Mouse (Mus musculus) midbrain, embryonic 15.5 days (tissue): ENCODE measurements at regions not wholly inside any gene's neighbourhood (a gene's known extent, or its start where the extent isn't known, plus 50 kb on each side); places are given as distances from the start of the nearest gene placed in this dataset.

Experiments used
- ATAC-seq: fragments of 200-750 bp; cut with Nextera tagmentation; replicated peaks from 2 replicates; pipeline ENCODE4 v1.8.0; 2017; ENCODE audit warnings: moderate TSS enrichment
- H3K27ac ChIP-seq: fragments of 300-500 bp; sonication (generic); 2 replicates; pipeline ENCODE4 v1.5.1; 2015; ENCODE audit warnings: mild to moderate bottlenecking, inconsistent platforms
- H3K27me3 ChIP-seq: fragments of 300-500 bp; sonication (generic); replicated peaks from 2 replicates; pipeline ENCODE4 v1.6.1; 2015; ENCODE audit warnings: inconsistent platforms
- H3K36me3 ChIP-seq: fragments of 300-500 bp; sonication (generic); replicated peaks from 2 replicates; pipeline ENCODE4 v1.6.1; 2015; ENCODE audit warnings: inconsistent platforms
- H3K4me1 ChIP-seq: fragments of 300-500 bp; sonication (generic); 2 replicates; pipeline ENCODE4 v1.6.1; 2015; ENCODE audit warnings: inconsistent platforms
- H3K4me2 ChIP-seq: fragments of 300-500 bp; sonication (generic); 2 replicates; pipeline ENCODE4 v1.6.1; 2015; ENCODE audit warnings: inconsistent platforms, mild to moderate bottlenecking, moderate library complexity
- H3K4me3 ChIP-seq: fragments of 300-500 bp; sonication (generic); 2 replicates; pipeline ENCODE4 v1.5.1; 2015; ENCODE audit warnings: mild to moderate bottlenecking, inconsistent platforms
- H3K9ac ChIP-seq: fragments of 300-500 bp; sonication (generic); 2 replicates; pipeline ENCODE4 v1.6.1; 2015; ENCODE audit warnings: mild to moderate bottlenecking, inconsistent platforms
- H3K9me3 ChIP-seq: fragments of 300-500 bp; sonication (generic); 2 replicates; pipeline ENCODE4 v1.6.1; 2016; ENCODE audit warnings: inconsistent platforms
- WGBS: fragments of 180-500 bp; shearing (Covaris S2); methylation state at CpG from one replicate; pipeline ENCODE4 v1.1.7; 2015; ENCODE audit warnings: mixed read lengths; 5-methylcytosine and 5-hydroxymethylcytosine counted together

- WGBS, result 51% methylated on average over 8 of the region's 8 CpGs
- Histone ChIP-seq H3K27ac (no peak overlapping the region), H3K27me3 (no peaks in the 10 kb centered on the region), H3K36me3 (no peaks in the 10 kb centered on the region), H3K4me3 (no peak overlapping the region), H3K9ac (no peak overlapping the region), H3K4me1 (no peaks in the 10 kb centered on the region), H3K4me2 (no peak overlapping the region), H3K9me3 (no peaks in the 10 kb centered on the region)
- ATAC-seq, result no peak
These were observed 816.0 kb downstream of the Slc4a3 start for GRCm38 (mm10) chr1:76362106-76362505.

- Histone ChIP-seq H3K9me3 (no peaks in the 10 kb centered on the region), H3K27ac (no peak overlapping the region), H3K27me3 (no peaks in the 10 kb centered on the region), H3K4me3 (no peak overlapping the region), H3K36me3 (no peaks in the 10 kb centered on the region), H3K9ac (no peak overlapping the region), H3K4me2 (no peak overlapping the region), H3K4me1 (no peaks in the 10 kb centered on the region)
- ATAC-seq, result no peak
- WGBS, result 65% methylated on average over 2 of the region's 2 CpGs
These were observed 827.9 kb downstream of the Slc4a3 start for GRCm38 (mm10) chr1:76373931-76374330.

GRCm38 (mm10) chr1:76378154-76378553 is 832.1 kb downstream of the Slc4a3 start:
- no peak overlapping the region for H3K4me3 ChIP-seq
- H3K9ac ChIP-seq, result no peak overlapping the region
- H3K4me1 ChIP-seq, result no peaks in the 10 kb centered on the region
- no peaks in the 10 kb centered on the region for H3K9me3 ChIP-seq
- H3K4me2 ChIP-seq, result no peak overlapping the region
- 89% methylated on average over 3 of the region's 3 CpGs for WGBS
- H3K27me3 ChIP-seq, result no peaks in the 10 kb centered on the region
- no peak overlapping the region for H3K27ac ChIP-seq
- no peak for ATAC-seq
- H3K36me3 ChIP-seq, result no peaks in the 10 kb centered on the region

- ATAC-seq, result no peak
- H3K4me2 ChIP-seq, result no peak overlapping the region
These were observed 846.5 kb downstream of the Slc4a3 start for GRCm38 (mm10) chr1:76392536-76392935.

GRCm38 (mm10) chr1:76394038-76394437 is 848.0 kb downstream of the Slc4a3 start:
- no peaks in the 10 kb centered on the region for H3K36me3 ChIP-seq
- H3K4me3 ChIP-seq, result no peak overlapping the region
- no peak overlapping the region for H3K4me2 ChIP-seq
- no peak overlapping the region for H3K9ac ChIP-seq
- 80% methylated on average over 8 of the region's 8 CpGs for WGBS
- no peak for ATAC-seq
- no peaks in the 10 kb centered on the region for H3K27me3 ChIP-seq
- peaks cover 7% of the 10 kb centered on the region for H3K4me1 ChIP-seq
- H3K27ac ChIP-seq, result no peak overlapping the region
- no peaks in the 10 kb centered on the region for H3K9me3 ChIP-seq

More at GRCm38 (mm10) chr1:76392536-76392935, 846.5 kb downstream of the Slc4a3 start:
- Histone ChIP-seq H3K27me3 (no peaks in the 10 kb centered on the region), H3K9me3 (no peaks in the 10 kb centered on the region), H3K4me1 (peaks cover 7% of the 10 kb centered on the region), H3K9ac (no peak overlapping the region), H3K36me3 (no peaks in the 10 kb centered on the region), H3K4me3 (no peak overlapping the region), H3K27ac (no peak overlapping the region)
- whole genome bisulfite sequencing, result 36% methylated on average over 6 of the region's 6 CpGs

- no peak overlapping the region for H3K27ac ChIP-seq
- H3K9me3 ChIP-seq, result no peaks in the 10 kb centered on the region
- no peaks in the 10 kb centered on the region for H3K4me1 ChIP-seq
- 63% methylated on average over 2 of the region's 2 CpGs for WGBS
- no peak overlapping the region for H3K4me3 ChIP-seq
- no peak overlapping the region for H3K9ac ChIP-seq
- H3K4me2 ChIP-seq, result no peak overlapping the region
- ATAC-seq, result no peak
- no peaks in the 10 kb centered on the region for H3K36me3 ChIP-seq
- H3K27me3 ChIP-seq, result no peaks in the 10 kb centered on the region
These were observed 856.8 kb downstream of the Slc4a3 start for GRCm38 (mm10) chr1:76402854-76403253.

- no peaks in the 10 kb centered on the region for H3K36me3 ChIP-seq
- no peaks in the 10 kb centered on the region for H3K4me1 ChIP-seq
- no peaks in the 10 kb centered on the region for H3K27me3 ChIP-seq
- no peak overlapping the region for H3K4me3 ChIP-seq
- no peak overlapping the region for H3K4me2 ChIP-seq
- H3K9ac ChIP-seq, result no peak overlapping the region
- H3K27ac ChIP-seq, result no peak overlapping the region
- no peaks in the 10 kb centered on the region for H3K9me3 ChIP-seq
- no peak for ATAC-seq
- WGBS, result 75% methylated on average over 4 of the region's 4 CpGs
These were observed 857.9 kb downstream of the Slc4a3 start for GRCm38 (mm10) chr1:76404003-76404402.

- Histone ChIP-seq H3K9ac (no peak overlapping the region), H3K4me2 (no peak overlapping the region), H3K4me1 (no peaks in the 10 kb centered on the region), H3K4me3 (no peak overlapping the region), H3K36me3 (no peaks in the 10 kb centered on the region), H3K27ac (no peak overlapping the region), H3K9me3 (no peaks in the 10 kb centered on the region), H3K27me3 (no peaks in the 10 kb centered on the region)
- ATAC-seq, result no peak
- 90% methylated on average over 4 of the region's 4 CpGs for WGBS
These were observed 864.7 kb downstream of the Slc4a3 start for GRCm38 (mm10) chr1:76410813-76411212.

- no peak for ATAC-seq
- Histone ChIP-seq H3K9ac (no peak overlapping the region), H3K36me3 (no peaks in the 10 kb centered on the region), H3K27me3 (no peaks in the 10 kb centered on the region), H3K27ac (no peak overlapping the region), H3K4me1 (no peaks in the 10 kb centered on the region), H3K4me2 (no peak overlapping the region), H3K4me3 (no peak overlapping the region), H3K9me3 (no peaks in the 10 kb centered on the region)
- 83% methylated on average over 9 of the region's 9 CpGs for WGBS
These were observed 874.5 kb downstream of the Slc4a3 start for GRCm38 (mm10) chr1:76420525-76420924.

GRCm38 (mm10) chr1:76427439-76427838 is 881.4 kb downstream of the Slc4a3 start:
- Histone ChIP-seq H3K4me3 (no peak overlapping the region), H3K27me3 (no peaks in the 10 kb centered on the region), H3K4me1 (no peaks in the 10 kb centered on the region), H3K27ac (no peak overlapping the region), H3K9me3 (no peaks in the 10 kb centered on the region), H3K4me2 (no peak overlapping the region), H3K9ac (no peak overlapping the region), H3K36me3 (no peaks in the 10 kb centered on the region)
- no peak for ATAC-seq
- WGBS, result 86% methylated on average over 7 of the region's 7 CpGs

- WGBS, result 64% methylated on average over 6 of the region's 6 CpGs
- H3K4me2 ChIP-seq, result no peak overlapping the region
- no peaks in the 10 kb centered on the region for H3K27me3 ChIP-seq
- H3K27ac ChIP-seq, result no peak overlapping the region
- H3K4me1 ChIP-seq, result peaks cover 7% of the 10 kb centered on the region; the same call in 1 of the 2 replicates
- H3K4me3 ChIP-seq, result no peak overlapping the region
- H3K9ac ChIP-seq, result no peak overlapping the region
- H3K36me3 ChIP-seq, result no peaks in the 10 kb centered on the region
- ATAC-seq, result no peak
- no peaks in the 10 kb centered on the region for H3K9me3 ChIP-seq
These were observed 884.1 kb downstream of the Slc4a3 start for GRCm38 (mm10) chr1:76430041-76430610.

- Histone ChIP-seq H3K4me1 (peaks cover 7% of the 10 kb centered on the region; the same call in 1 of the 2 replicates), H3K9ac (no peak overlapping the region), H3K9me3 (no peaks in the 10 kb centered on the region), H3K4me2 (no peak overlapping the region), H3K4me3 (no peak overlapping the region), H3K36me3 (no peaks in the 10 kb centered on the region), H3K27me3 (no peaks in the 10 kb centered on the region), H3K27ac (no peak overlapping the region)
- ATAC-seq, result no peak
- 13% methylated on average over 6 of the region's 6 CpGs for WGBS
These were observed 887.4 kb downstream of the Slc4a3 start for GRCm38 (mm10) chr1:76433481-76433941.

GRCm38 (mm10) chr1:76450539-76451214 is 904.6 kb downstream of the Slc4a3 start:
- no peak for ATAC-seq
- H3K36me3 ChIP-seq, result no peaks in the 10 kb centered on the region

More at GRCm38 (mm10) chr1:76450539-76451214, 904.6 kb downstream of the Slc4a3 start:
- 0 out of 2 replicates have a peak, but pooled peaks cover 2% of the 10 kb centered on the region for H3K27me3 ChIP-seq
- no peak overlapping the region for H3K4me2 ChIP-seq
- H3K27ac ChIP-seq, result no peak overlapping the region
- H3K4me1 ChIP-seq, result peaks cover 14% of the 10 kb centered on the region
- no peak overlapping the region for H3K9ac ChIP-seq
- no peak overlapping the region for H3K4me3 ChIP-seq
- H3K9me3 ChIP-seq, result no peaks in the 10 kb centered on the region
- WGBS, result 80% methylated on average over 10 of the region's 10 CpGs
